Mouse (Mus musculus) forebrain, embryonic 14.5 days (tissue): ENCODE measurements around the gene Bcl7c. TPM values are rescaled to one million over a fixed set of nuclear protein-coding genes. Genes with fewer than 3 reads are reported as not detected.

ENCODE experiments used
- ATAC-seq: fragments of 200-750 bp; cut with Nextera tagmentation; 2 replicates; pipeline ENCODE4 v1.8.0; 2017; ENCODE audit warnings: mild to moderate bottlenecking, moderate library complexity
- DNase-seq: peaks from one replicate; pipeline ENCODE4 v3.0.0-alpha.2; 2015; ENCODE audit warnings: low spot score
- H3K27ac ChIP-seq: fragments of 300-500 bp; sonication (generic); 2 replicates; pipeline ENCODE4 v1.5.1; 2014; ENCODE audit warnings: low read depth, mild to moderate bottlenecking, control low read depth, low read length, moderate library complexity
- H3K27me3 ChIP-seq: fragments of 300-500 bp; sonication (generic); replicated peaks from 2 replicates; pipeline ENCODE4 v1.6.1; 2014; ENCODE audit warnings: low read length, control low read depth, mixed read lengths; ENCODE audit not compliant: control insufficient read depth, insufficient read depth
- H3K36me3 ChIP-seq: fragments of 300-500 bp; sonication (generic); 2 replicates; pipeline ENCODE4 v1.6.1; 2014; ENCODE audit warnings: low read length, control low read depth; ENCODE audit not compliant: control insufficient read depth, insufficient read depth
- H3K4me1 ChIP-seq: fragments of 300-500 bp; sonication (generic); 2 replicates; pipeline ENCODE4 v1.6.1; 2014; ENCODE audit warnings: antibody characterized with exemption, low read length, control low read depth; ENCODE audit not compliant: control insufficient read depth, insufficient read depth
- H3K4me2 ChIP-seq: fragments of 300-500 bp; sonication (generic); 2 replicates; pipeline ENCODE4 v1.6.1; 2014; ENCODE audit warnings: mild to moderate bottlenecking, control low read depth, low read length
- H3K4me3 ChIP-seq: fragments of 300-500 bp; sonication (generic); 2 replicates; pipeline ENCODE4 v1.5.1; 2014; ENCODE audit warnings: low read depth, low read length, control low read depth
- H3K9ac ChIP-seq: fragments of 300-500 bp; sonication (generic); 2 replicates; pipeline ENCODE4 v1.6.1; 2014; ENCODE audit warnings: mild to moderate bottlenecking, low read length, control low read depth, moderate library complexity
- H3K9me3 ChIP-seq: fragments of 300-500 bp; sonication (generic); replicated peaks from 2 replicates; pipeline ENCODE4 v1.6.1; 2016; ENCODE audit warnings: low read length, control low read depth, mixed read lengths; ENCODE audit not compliant: control insufficient read depth
- WGBS: fragments of 180-500 bp; shearing (Covaris S2); extraction: QIAGEN DNeasy Blood & Tissue Kit; methylation state at CpG from one replicate; pipeline ENCODE4 v1.1.7; 2014; 5-methylcytosine and 5-hydroxymethylcytosine counted together
- polyA plus RNA-seq: library from polyadenylated mRNA; unstranded; fragments of >200 nt; fragmentation: Nextera tagmentation; extraction: Ambion mirVana; gene quantifications from 2 replicates; pipeline ENCODE4 v1.2.1, GENCODE M21; 2014

The Bcl7c gene
- polyA plus RNA-seq, 1 experiment from 2014 or later: 45.7 TPM

GRCm38 (mm10) chr7:127709261-127709979 is 687 bp upstream of the Bcl7c start:
- no peak for DNase-seq
- Histone ChIP-seq H3K9ac (no peak overlapping the region), H3K4me3 (peak overlapping the region; percentile 78), H3K36me3 (peaks cover 16% of the 10 kb centered on the region), H3K4me1 (peaks cover 14% of the 10 kb centered on the region), H3K4me2 (peak overlapping the region; percentile 61), H3K27ac (peak overlapping the region; percentile 95), H3K9me3 (no peaks in the 10 kb centered on the region), H3K27me3 (no peaks in the 10 kb centered on the region)
- 75% methylated on average over 5 of the region's 5 CpGs for WGBS
- ATAC-seq: no peak

GRCm38 (mm10) chr7:127707957-127708206 is 851 bp downstream of the Bcl7c start:
- Histone ChIP-seq H3K9ac (peak overlapping the region; percentile 89), H3K36me3 (peaks cover 28% of the 10 kb centered on the region), H3K4me2 (peak overlapping the region; percentile 61), H3K27ac (peak overlapping the region; percentile 95), H3K4me3 (peak overlapping the region; percentile 78), H3K9me3 (no peaks in the 10 kb centered on the region), H3K4me1 (peaks cover 12% of the 10 kb centered on the region), H3K27me3 (no peaks in the 10 kb centered on the region)
- no peak for DNase-seq
- ATAC-seq: no peak
- whole genome bisulfite sequencing: 2% methylated on average over 5 of the region's 5 CpGs

DNA sequence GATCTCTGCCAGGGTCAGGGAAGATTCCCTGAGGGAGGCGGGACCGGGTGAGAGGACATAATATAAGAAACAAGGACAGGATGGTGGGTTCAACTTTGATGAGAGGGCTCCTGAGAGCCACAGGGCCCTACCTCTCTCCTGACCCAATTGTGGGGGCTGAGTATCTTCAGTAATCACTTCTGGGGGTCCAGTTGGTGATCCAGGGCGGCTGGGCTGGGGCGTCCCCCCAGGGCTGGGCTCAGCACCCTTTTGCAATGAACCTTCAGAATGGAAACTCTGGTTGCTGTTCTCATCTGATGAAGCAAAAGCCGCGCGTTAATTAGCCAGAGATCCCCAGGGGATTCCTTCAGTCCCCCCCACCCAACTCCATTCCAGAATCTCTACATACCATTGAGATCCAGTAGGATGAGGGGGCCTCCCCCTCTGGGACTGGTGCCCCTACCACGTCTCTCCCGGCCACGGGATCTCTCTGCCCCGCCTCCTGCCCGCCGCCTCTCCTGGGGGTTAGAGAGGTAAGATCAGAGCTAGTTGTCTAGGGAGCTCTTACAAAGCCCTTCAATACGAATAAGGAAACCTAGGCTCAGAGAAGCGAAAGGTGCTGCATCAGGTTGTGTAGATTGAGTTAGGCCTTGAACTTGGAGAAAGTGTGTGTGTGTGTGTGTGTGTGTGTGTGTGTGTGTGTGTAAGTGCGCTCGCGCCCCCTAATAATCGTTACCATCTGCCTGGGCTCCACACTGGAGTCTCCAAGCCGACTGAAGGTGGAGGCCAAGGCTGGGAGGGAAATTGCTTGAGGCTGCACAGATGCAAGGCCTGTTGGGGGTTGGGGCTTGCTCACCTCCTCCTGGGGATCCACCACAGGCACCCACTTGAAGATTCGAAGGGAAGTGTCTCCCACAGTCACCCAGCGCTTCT is 1.4 kb downstream of the Bcl7c start:
- peaks cover 12% of the 10 kb centered on the region for H3K4me1 ChIP-seq
- H3K9ac ChIP-seq: peak overlapping the region; percentile 89
- 23% methylated on average over 22 of the region's 22 CpGs for WGBS
- H3K27ac ChIP-seq: peak overlapping the region; percentile 95
- H3K4me3 ChIP-seq: peak overlapping the region; percentile 78
- peak overlapping the region; percentile 61 for H3K4me2 ChIP-seq
- ATAC-seq (0 out of 2 replicates have a peak, but pooled peaks have one; percentile 3), DNase-seq (peak; percentile 42)
- no peaks in the 10 kb centered on the region for H3K27me3 ChIP-seq
- no peaks in the 10 kb centered on the region for H3K9me3 ChIP-seq
- H3K36me3 ChIP-seq: peaks cover 29% of the 10 kb centered on the region

- no peak overlapping the region for H3K9ac ChIP-seq
- no peak for ATAC-seq
- WGBS: 61% methylated on average over 4 of the region's 4 CpGs
Measured at GRCm38 (mm10) chr7:127705706-127706105, 3.0 kb downstream of the Bcl7c start.

GRCm38 (mm10) chr7:127704598-127704997 is 4.1 kb downstream of the Bcl7c start:
- peaks cover 12% of the 10 kb centered on the region for H3K4me1 ChIP-seq
- ATAC-seq (no peak), DNase-seq (no peak)
- H3K36me3 ChIP-seq: peaks cover 44% of the 10 kb centered on the region
- no peak overlapping the region for H3K27ac ChIP-seq
- H3K9ac ChIP-seq: no peak overlapping the region
- H3K9me3 ChIP-seq: no peaks in the 10 kb centered on the region
- no peaks in the 10 kb centered on the region for H3K27me3 ChIP-seq
- no peak overlapping the region for H3K4me2 ChIP-seq
- 88% methylated on average over 6 of the region's 6 CpGs for WGBS
- H3K4me3 ChIP-seq: no peak overlapping the region

More at GRCm38 (mm10) chr7:127705706-127706105, 3.0 kb downstream of the Bcl7c start:
- Histone ChIP-seq H3K4me2 (no peak overlapping the region), H3K27ac (no peak overlapping the region), H3K36me3 (peaks cover 36% of the 10 kb centered on the region), H3K27me3 (no peaks in the 10 kb centered on the region), H3K4me3 (no peak overlapping the region), H3K9me3 (no peaks in the 10 kb centered on the region), H3K4me1 (peaks cover 12% of the 10 kb centered on the region)
- DNase-seq: no peak

DNA sequence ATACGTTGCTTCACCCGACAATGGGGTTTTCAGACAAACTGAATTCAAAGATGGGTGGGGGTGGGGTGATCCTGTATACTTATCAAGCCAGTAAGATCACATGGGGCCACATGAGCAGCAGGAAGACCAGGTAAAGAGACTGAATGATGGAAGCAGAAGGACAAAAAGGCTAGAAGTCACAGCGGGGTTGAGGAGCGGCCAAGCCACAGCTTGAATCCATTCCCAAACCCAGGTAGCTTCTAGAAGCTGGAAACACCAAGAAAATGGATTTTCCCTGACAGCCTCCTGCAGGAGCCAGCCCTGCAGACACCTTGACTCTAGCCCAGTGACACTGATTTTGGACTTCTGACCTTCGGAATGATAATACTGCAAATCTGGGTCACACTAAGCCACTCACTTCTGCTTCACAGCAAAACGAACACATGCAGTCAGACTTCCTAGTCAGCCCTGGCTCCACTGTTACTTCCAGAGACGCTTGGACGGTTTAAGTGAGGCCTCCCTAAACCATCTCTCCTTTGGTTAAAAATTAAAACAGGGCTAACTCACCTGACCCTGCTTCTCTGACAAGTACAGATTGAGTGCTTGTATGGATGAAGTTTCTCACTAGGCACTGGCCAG is 5.1 kb downstream of the Bcl7c start:
- Histone ChIP-seq H3K9ac (no peak overlapping the region), H3K4me3 (no peak overlapping the region), H3K27ac (no peak overlapping the region), H3K4me2 (no peak overlapping the region), H3K36me3 (peaks cover 48% of the 10 kb centered on the region), H3K4me1 (peaks cover 7% of the 10 kb centered on the region), H3K9me3 (no peaks in the 10 kb centered on the region), H3K27me3 (no peaks in the 10 kb centered on the region)
- ATAC-seq: no peak
- 92% methylated on average over 8 of the region's 8 CpGs for WGBS
- no peak for DNase-seq

GRCm38 (mm10) chr7:127700712-127701331 is 7.9 kb downstream of the Bcl7c start:
- no peak overlapping the region for H3K4me2 ChIP-seq
- ATAC-seq (no peak), DNase-seq (no peak)
- H3K9me3 ChIP-seq: no peaks in the 10 kb centered on the region
- peaks cover 41% of the 10 kb centered on the region for H3K36me3 ChIP-seq
- H3K27ac ChIP-seq: no peak overlapping the region
- no peaks in the 10 kb centered on the region for H3K4me1 ChIP-seq
- H3K27me3 ChIP-seq: no peaks in the 10 kb centered on the region
- no peak overlapping the region for H3K4me3 ChIP-seq
- 95% methylated on average over 3 of the region's 3 CpGs for WGBS
- H3K9ac ChIP-seq: no peak overlapping the region

GRCm38 (mm10) chr7:127698986-127699385 is 9.7 kb downstream of the Bcl7c start:
- Histone ChIP-seq H3K4me1 (no peaks in the 10 kb centered on the region), H3K27me3 (no peaks in the 10 kb centered on the region), H3K36me3 (peaks cover 32% of the 10 kb centered on the region), H3K4me3 (no peak overlapping the region), H3K4me2 (no peak overlapping the region), H3K9me3 (no peaks in the 10 kb centered on the region), H3K27ac (no peak overlapping the region), H3K9ac (no peak overlapping the region)
- no peak for ATAC-seq
- no peak for DNase-seq
- 81% methylated on average over 6 of the region's 6 CpGs for WGBS
